Mouse (Mus musculus) left cerebral cortex, adult 8-10 months (tissue): ENCODE measurements around the gene Pan3. TPM values are rescaled to one million over a fixed set of nuclear protein-coding genes. Genes with fewer than 3 reads are reported as not detected.

Experiments
- DNase-seq, 2 experiments: peaks; one replicate each; pipeline ENCODE4 v3.0.0; 2022; ENCODE audit warnings: low spot score in 2 of 2
- total RNA-seq, 4 experiments: library from RNA; stranded (reverse); gene quantifications; 2 replicates each; pipeline ENCODE4 v1.2.4; 2022

Pan3 gene
- total RNA-seq, 4 experiments from 2014 or later: 80.0 to 106 (median 96.8) TPM

GRCm38 (mm10) chr5:147430936-147431839, 1.2 kb downstream of the Pan3 start:
- peak; percentile 36 to 70 for DNase-seq

- DNase-seq: no peak
Measured at GRCm38 (mm10) chr5:147432927-147433326, 3.0 kb downstream of the Pan3 start.

- no peak for DNase-seq
Measured at GRCm38 (mm10) chr5:147435224-147435623, 5.3 kb downstream of the Pan3 start.

GRCm38 (mm10) chr5:147435751-147436150, 5.8 kb downstream of the Pan3 start:
- no peak for DNase-seq

- DNase-seq: no peak
Measured at GRCm38 (mm10) chr5:147436491-147436890, 6.5 kb downstream of the Pan3 start.

GRCm38 (mm10) chr5:147440996-147441507, 11.1 kb downstream of the Pan3 start:
- no peak for DNase-seq

- no peak for DNase-seq
Measured at GRCm38 (mm10) chr5:147441979-147442378, 12.0 kb downstream of the Pan3 start.

- no peak for DNase-seq
Measured at GRCm38 (mm10) chr5:147442741-147443140, 12.8 kb downstream of the Pan3 start.

- DNase-seq: no peak
Measured at GRCm38 (mm10) chr5:147444298-147444697, 14.3 kb downstream of the Pan3 start.

- no peak for DNase-seq
Measured at GRCm38 (mm10) chr5:147444757-147445156, 14.8 kb downstream of the Pan3 start.

GRCm38 (mm10) chr5:147445252-147445651, 15.3 kb downstream of the Pan3 start:
- DNase-seq: peak in 1 of 2 experiments; percentile 33

- DNase-seq: no peak
Measured at GRCm38 (mm10) chr5:147448526-147448925, 18.6 kb downstream of the Pan3 start.

GRCm38 (mm10) chr5:147448933-147449332, 19.0 kb downstream of the Pan3 start:
- no peak for DNase-seq

GRCm38 (mm10) chr5:147456491-147456890, 26.5 kb downstream of the Pan3 start:
- DNase-seq: no peak

GRCm38 (mm10) chr5:147459821-147460567, 30.0 kb downstream of the Pan3 start:
- no peak for DNase-seq

GRCm38 (mm10) chr5:147463251-147463650, 33.3 kb downstream of the Pan3 start:
- peak in 1 of 2 experiments; percentile 26 for DNase-seq

- no peak for DNase-seq
Measured at GRCm38 (mm10) chr5:147466361-147466760, 36.4 kb downstream of the Pan3 start.

- DNase-seq: no peak
Measured at GRCm38 (mm10) chr5:147471163-147471562, 41.2 kb downstream of the Pan3 start.

- DNase-seq: no peak
Measured at GRCm38 (mm10) chr5:147473071-147473470, 43.1 kb downstream of the Pan3 start.

GRCm38 (mm10) chr5:147473856-147474255, 43.9 kb downstream of the Pan3 start:
- no peak for DNase-seq

GRCm38 (mm10) chr5:147476109-147476508, 46.1 kb downstream of the Pan3 start:
- DNase-seq: no peak

GRCm38 (mm10) chr5:147477106-147477505, 47.1 kb downstream of the Pan3 start:
- no peak for DNase-seq
